Mouse (Mus musculus) liver, embryonic 12.5 days (tissue): Measurements from ENCODE around the gene Cd47. TPM values are rescaled to one million over a fixed set of nuclear protein-coding genes. Genes with fewer than 3 reads are reported as not detected.
A peak's percentile ranks its signal among the peaks of the same experiment; 100 is the strongest.

Experiments used
- ATAC-seq: fragments of 200-750 bp; cut with Nextera tagmentation; 2 replicates; pipeline ENCODE4 v1.8.0; 2017; ENCODE audit warnings: moderate number of reproducible peaks, mild to moderate bottlenecking, moderate library complexity
- H3K27ac ChIP-seq: fragments of 300-500 bp; sonication (generic); 2 replicates; pipeline ENCODE4 v1.5.1; 2016; ENCODE audit warnings: mild to moderate bottlenecking
- H3K27me3 ChIP-seq: fragments of 300-500 bp; sonication (generic); replicated peaks from 2 replicates; pipeline ENCODE4 v1.6.1; 2016; ENCODE audit warnings: mild to moderate bottlenecking, moderate library complexity
- H3K36me3 ChIP-seq: fragments of 300-500 bp; sonication (generic); 2 replicates; pipeline ENCODE4 v1.6.1; 2016; ENCODE audit warnings: mild to moderate bottlenecking, moderate library complexity
- H3K4me1 ChIP-seq: fragments of 300-500 bp; sonication (generic); 2 replicates; pipeline ENCODE4 v1.6.1; 2016
- H3K4me2 ChIP-seq: fragments of 300-500 bp; sonication (generic); 2 replicates; pipeline ENCODE4 v1.6.1; 2016; ENCODE audit warnings: mild to moderate bottlenecking, moderate library complexity
- H3K4me3 ChIP-seq: fragments of 300-500 bp; sonication (generic); 2 replicates; pipeline ENCODE4 v1.5.1; 2016; ENCODE audit warnings: mild to moderate bottlenecking, moderate library complexity
- H3K9ac ChIP-seq: fragments of 300-500 bp; sonication (generic); 2 replicates; pipeline ENCODE4 v1.6.1; 2016; ENCODE audit warnings: mild to moderate bottlenecking, moderate library complexity
- H3K9me3 ChIP-seq: fragments of 300-500 bp; sonication (generic); replicated peaks from 2 replicates; pipeline ENCODE4 v1.6.1; 2016; ENCODE audit warnings: mild to moderate bottlenecking, moderate library complexity
- WGBS: fragments of 180-500 bp; shearing (Covaris S2); methylation state at CpG from one replicate; pipeline ENCODE4 v1.1.7; 2016; ENCODE audit not compliant: insufficient replicate concordance; 5-methylcytosine and 5-hydroxymethylcytosine counted together
- polyA plus RNA-seq: library from polyadenylated mRNA; unstranded; fragments of >200 nt; fragmentation: Nextera tagmentation; extraction: Ambion mirVana; gene quantifications from 2 replicates; pipeline ENCODE4 v1.2.1, GENCODE M21; 2016

The Cd47 gene
- polyA plus RNA-seq, 1 experiment from 2014 or later, result 308 TPM

GRCm38 (mm10) chr16:49793596-49793995, 6.7 kb upstream of the Cd47 start:
- Histone ChIP-seq H3K9ac (no peak overlapping the region), H3K27me3 (no peaks in the 10 kb centered on the region), H3K4me1 (peaks cover 71% of the 10 kb centered on the region), H3K9me3 (no peaks in the 10 kb centered on the region), H3K4me3 (no peak overlapping the region), H3K36me3 (no peaks in the 10 kb centered on the region), H3K4me2 (0 out of 2 replicates have a peak overlapping the region, but pooled peaks have one; percentile 18), H3K27ac (peak overlapping the region; percentile 43; the same call in 1 of the 2 replicates)
- ATAC-seq, result no peak
- 80% methylated on average over 9 of the region's 9 CpGs for WGBS

- Histone ChIP-seq H3K27me3 (no peaks in the 10 kb centered on the region), H3K4me1 (peaks cover 87% of the 10 kb centered on the region), H3K27ac (peak overlapping the region; percentile 74), H3K9ac (peak overlapping the region; percentile 39), H3K4me2 (no peak overlapping the region), H3K9me3 (no peaks in the 10 kb centered on the region), H3K4me3 (no peak overlapping the region), H3K36me3 (no peaks in the 10 kb centered on the region)
- ATAC-seq, result no peak
- 69% methylated on average over 2 of the region's 2 CpGs for WGBS
Measured at GRCm38 (mm10) chr16:49796271-49796670, 4.1 kb upstream of the Cd47 start.

- H3K4me3 ChIP-seq, result no peak overlapping the region
- no peaks in the 10 kb centered on the region for H3K36me3 ChIP-seq
- no peaks in the 10 kb centered on the region for H3K27me3 ChIP-seq
- H3K9ac ChIP-seq, result 0 out of 2 replicates have a peak overlapping the region, but pooled peaks have one; percentile 25
- no peak for ATAC-seq
- no peak overlapping the region for H3K4me2 ChIP-seq
- H3K9me3 ChIP-seq, result no peaks in the 10 kb centered on the region
- 74% methylated on average over 2 of the region's 2 CpGs for WGBS
- peaks cover 87% of the 10 kb centered on the region for H3K4me1 ChIP-seq
- peak overlapping the region; percentile 74 for H3K27ac ChIP-seq
Measured at GRCm38 (mm10) chr16:49796954-49797353, 3.4 kb upstream of the Cd47 start.

GRCm38 (mm10) chr16:49798790-49799189, 1.5 kb upstream of the Cd47 start:
- no peaks in the 10 kb centered on the region for H3K27me3 ChIP-seq
- H3K4me3 ChIP-seq, result no peak overlapping the region
- ATAC-seq, result no peak
- H3K36me3 ChIP-seq, result no peaks in the 10 kb centered on the region
- H3K4me1 ChIP-seq, result peaks cover 86% of the 10 kb centered on the region
- peak overlapping the region; percentile 97 for H3K27ac ChIP-seq
- H3K4me2 ChIP-seq, result peak overlapping the region; percentile 17
- peak overlapping the region; percentile 61 for H3K9ac ChIP-seq
- no peaks in the 10 kb centered on the region for H3K9me3 ChIP-seq
- WGBS, result 21% methylated on average over 6 of the region's 6 CpGs

- Histone ChIP-seq H3K36me3 (no peaks in the 10 kb centered on the region), H3K4me2 (peak overlapping the region; percentile 52), H3K4me1 (peaks cover 96% of the 10 kb centered on the region), H3K9me3 (no peaks in the 10 kb centered on the region), H3K4me3 (no peak overlapping the region), H3K9ac (peak overlapping the region; percentile 66), H3K27ac (peak overlapping the region; percentile 97), H3K27me3 (no peaks in the 10 kb centered on the region)
- no peak for ATAC-seq
- WGBS, result 54% methylated on average over 5 of the region's 5 CpGs
Measured at GRCm38 (mm10) chr16:49800996-49801395, 663 bp downstream of the Cd47 start.

GRCm38 (mm10) chr16:49801399-49801798, 1.1 kb downstream of the Cd47 start:
- ATAC-seq, result no peak
- Histone ChIP-seq H3K27ac (peak overlapping the region; percentile 97), H3K4me1 (peaks cover 92% of the 10 kb centered on the region), H3K4me3 (no peak overlapping the region), H3K36me3 (no peaks in the 10 kb centered on the region), H3K4me2 (peak overlapping the region; percentile 52), H3K9me3 (no peaks in the 10 kb centered on the region), H3K27me3 (no peaks in the 10 kb centered on the region), H3K9ac (peak overlapping the region; percentile 66)
- 28% methylated on average over 5 of the region's 5 CpGs for WGBS

GRCm38 (mm10) chr16:49802993-49803392, 2.7 kb downstream of the Cd47 start:
- 72% methylated on average over 2 of the region's 2 CpGs for WGBS
- H3K4me3 ChIP-seq, result no peak overlapping the region
- H3K4me1 ChIP-seq, result peaks cover 93% of the 10 kb centered on the region
- ATAC-seq, result no peak
- no peaks in the 10 kb centered on the region for H3K9me3 ChIP-seq
- no peaks in the 10 kb centered on the region for H3K36me3 ChIP-seq
- no peaks in the 10 kb centered on the region for H3K27me3 ChIP-seq
- H3K27ac ChIP-seq, result peak overlapping the region; percentile 64
- no peak overlapping the region for H3K4me2 ChIP-seq
- H3K9ac ChIP-seq, result no peak overlapping the region

- Histone ChIP-seq H3K9me3 (no peaks in the 10 kb centered on the region), H3K4me3 (peak overlapping the region; percentile 52), H3K27ac (peak overlapping the region; percentile 87), H3K9ac (peak overlapping the region; percentile 64), H3K4me1 (peaks cover 85% of the 10 kb centered on the region), H3K4me2 (peak overlapping the region; percentile 78), H3K36me3 (no peaks in the 10 kb centered on the region), H3K27me3 (no peaks in the 10 kb centered on the region)
- ATAC-seq, result no peak
- 2% methylated on average over 12 of the region's 12 CpGs for WGBS
Measured at GRCm38 (mm10) chr16:49803932-49804461, 3.7 kb downstream of the Cd47 start.

GRCm38 (mm10) chr16:49806920-49807319, 6.6 kb downstream of the Cd47 start:
- no peak for ATAC-seq
- WGBS, result 74% methylated on average over 10 of the region's 10 CpGs

GRCm38 (mm10) chr16:49807419-49807841, 7.1 kb downstream of the Cd47 start:
- peak; percentile 42; the same call in 1 of the 2 replicates for ATAC-seq
- H3K27me3 ChIP-seq, result no peaks in the 10 kb centered on the region
- no peaks in the 10 kb centered on the region for H3K9me3 ChIP-seq
- peaks cover 62% of the 10 kb centered on the region for H3K4me1 ChIP-seq
- H3K4me3 ChIP-seq, result no peak overlapping the region
- whole genome bisulfite sequencing, result 36% methylated on average over 7 of the region's 7 CpGs
- no peak overlapping the region for H3K4me2 ChIP-seq
- no peak overlapping the region for H3K9ac ChIP-seq
- H3K36me3 ChIP-seq, result no peaks in the 10 kb centered on the region
- peak overlapping the region; percentile 57; the same call in 1 of the 2 replicates for H3K27ac ChIP-seq

More at GRCm38 (mm10) chr16:49806920-49807319, 6.6 kb downstream of the Cd47 start:
- H3K36me3 ChIP-seq, result no peaks in the 10 kb centered on the region
- peaks cover 67% of the 10 kb centered on the region for H3K4me1 ChIP-seq
- H3K4me2 ChIP-seq, result no peak overlapping the region
- no peaks in the 10 kb centered on the region for H3K9me3 ChIP-seq
- H3K4me3 ChIP-seq, result no peak overlapping the region
- peak overlapping the region; percentile 43; the same call in 1 of the 2 replicates for H3K27ac ChIP-seq
- H3K27me3 ChIP-seq, result no peaks in the 10 kb centered on the region
- no peak overlapping the region for H3K9ac ChIP-seq

GRCm38 (mm10) chr16:49807862-49808430, 7.6 kb downstream of the Cd47 start:
- H3K9ac ChIP-seq, result no peak overlapping the region
- H3K4me2 ChIP-seq, result no peak overlapping the region
- no peak overlapping the region for H3K27ac ChIP-seq
- peaks cover 58% of the 10 kb centered on the region for H3K4me1 ChIP-seq
- ATAC-seq, result no peak
- no peak overlapping the region for H3K4me3 ChIP-seq
- H3K27me3 ChIP-seq, result no peaks in the 10 kb centered on the region
- H3K36me3 ChIP-seq, result no peaks in the 10 kb centered on the region
- WGBS, result 80% methylated on average over 18 of the region's 18 CpGs
- no peaks in the 10 kb centered on the region for H3K9me3 ChIP-seq

- no peaks in the 10 kb centered on the region for H3K9me3 ChIP-seq
- H3K4me1 ChIP-seq, result peaks cover 23% of the 10 kb centered on the region
- 69% methylated on average over 2 of the region's 2 CpGs for WGBS
- H3K4me3 ChIP-seq, result no peak overlapping the region
- no peak overlapping the region for H3K9ac ChIP-seq
- no peak overlapping the region for H3K4me2 ChIP-seq
- no peaks in the 10 kb centered on the region for H3K27me3 ChIP-seq
- no peak for ATAC-seq
- H3K36me3 ChIP-seq, result no peaks in the 10 kb centered on the region
- H3K27ac ChIP-seq, result no peak overlapping the region
Measured at GRCm38 (mm10) chr16:49811897-49812296, 11.6 kb downstream of the Cd47 start.
